Mouse (Mus musculus) cerebellum, postnatal 4 days (tissue): Measurements from ENCODE around the gene Smg6.
"Not testable (repeated sequence)": the region's sequence is repeated elsewhere in the genome, so short reads cannot be mapped to it uniquely, and the experiment has no call there.

Source experiments
- DNase-seq, 2 experiments: peaks; one replicate each; pipeline ENCODE4 v3.0.0; 2022; ENCODE audit warnings: low spot score in 2 of 2, mixed read lengths in 1 of 2

The Smg6 gene

DNA sequence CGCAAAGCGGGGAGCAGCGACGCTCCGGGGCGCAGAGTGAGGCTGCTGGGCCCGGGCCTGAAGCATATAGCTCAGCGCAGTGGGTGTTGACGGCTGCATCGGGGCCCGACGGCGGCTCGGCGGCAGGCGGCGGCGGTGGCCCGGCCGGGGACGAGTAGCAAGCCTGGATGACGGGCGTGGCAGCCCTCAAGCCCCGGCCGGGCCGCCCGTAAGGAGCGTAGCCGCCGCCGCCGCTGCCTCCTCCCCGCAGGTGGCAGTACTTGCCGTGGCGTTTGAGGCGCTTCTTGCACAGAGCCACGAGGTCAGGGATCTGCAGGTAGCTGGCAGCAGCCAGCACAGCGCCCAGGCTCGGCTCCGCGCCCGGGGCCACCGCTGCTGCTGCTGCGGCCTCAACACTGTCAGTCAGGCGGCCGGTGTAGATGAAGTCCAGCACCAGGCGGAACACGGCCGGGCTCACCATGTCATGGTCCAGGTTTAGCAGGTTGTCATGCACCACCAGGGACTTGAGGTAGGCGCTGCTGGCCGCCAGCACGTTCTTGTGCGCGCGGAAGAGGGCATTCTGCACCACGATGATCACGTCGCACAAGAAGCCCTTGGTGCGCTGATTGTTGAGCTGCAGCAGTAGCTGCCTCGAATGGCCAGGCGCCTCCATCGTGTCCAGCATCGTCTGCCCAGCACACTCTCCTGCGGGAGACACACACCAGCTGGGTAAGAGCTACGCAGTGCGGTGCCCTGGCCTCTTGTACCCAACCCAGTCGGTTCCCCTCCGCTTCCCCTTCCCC lies 241.4 kb downstream of the Smg6 start:
- DNase-seq: no peak

DNA sequence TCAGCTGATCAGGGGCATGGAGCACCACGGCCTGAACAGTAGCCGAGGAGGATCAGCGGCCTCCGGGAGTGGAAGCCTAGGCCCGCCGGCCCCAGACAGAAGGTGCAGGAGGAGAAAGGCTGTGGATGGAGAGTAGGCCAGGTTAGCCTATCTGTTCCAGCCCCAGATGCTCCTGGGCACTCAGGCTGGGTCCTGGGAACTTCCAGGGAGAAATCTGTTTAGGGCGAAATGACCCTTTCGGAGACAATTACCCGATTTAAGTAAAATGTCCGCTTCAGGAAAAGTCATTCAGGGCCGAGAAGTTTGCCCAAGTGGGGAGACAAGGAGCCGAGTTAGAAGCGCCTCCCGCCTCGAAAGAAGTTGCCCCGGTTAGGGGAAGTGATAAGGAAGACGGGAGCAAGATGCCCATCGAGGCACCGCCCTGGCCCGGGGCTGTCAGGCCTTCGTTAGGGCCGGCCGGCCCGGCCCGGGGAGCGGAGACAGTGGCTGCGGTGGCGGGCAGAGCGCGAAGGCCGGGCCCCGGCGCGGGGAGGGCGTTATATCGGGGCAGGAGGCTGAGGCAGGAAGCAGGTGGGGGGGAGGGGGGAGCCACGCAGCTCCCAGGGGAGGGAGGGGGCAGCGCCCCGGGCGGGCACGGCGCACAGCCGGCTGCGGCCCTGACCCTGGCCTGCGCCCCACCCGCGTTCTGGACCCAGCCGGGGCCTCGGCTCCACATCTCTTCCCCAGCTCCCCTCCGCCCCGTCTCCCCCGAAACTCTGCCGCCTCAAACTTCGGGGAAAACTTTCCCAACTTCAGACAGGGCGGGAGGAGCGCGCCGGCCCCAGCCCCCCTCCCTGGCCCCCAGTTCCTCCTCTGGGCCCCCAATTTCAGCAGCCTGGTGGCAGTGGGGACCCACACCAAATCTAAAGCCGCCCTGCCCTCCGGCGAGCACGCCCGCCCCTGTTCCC lies 242.3 kb downstream of the Smg6 start:
- no peak for DNase-seq

DNA sequence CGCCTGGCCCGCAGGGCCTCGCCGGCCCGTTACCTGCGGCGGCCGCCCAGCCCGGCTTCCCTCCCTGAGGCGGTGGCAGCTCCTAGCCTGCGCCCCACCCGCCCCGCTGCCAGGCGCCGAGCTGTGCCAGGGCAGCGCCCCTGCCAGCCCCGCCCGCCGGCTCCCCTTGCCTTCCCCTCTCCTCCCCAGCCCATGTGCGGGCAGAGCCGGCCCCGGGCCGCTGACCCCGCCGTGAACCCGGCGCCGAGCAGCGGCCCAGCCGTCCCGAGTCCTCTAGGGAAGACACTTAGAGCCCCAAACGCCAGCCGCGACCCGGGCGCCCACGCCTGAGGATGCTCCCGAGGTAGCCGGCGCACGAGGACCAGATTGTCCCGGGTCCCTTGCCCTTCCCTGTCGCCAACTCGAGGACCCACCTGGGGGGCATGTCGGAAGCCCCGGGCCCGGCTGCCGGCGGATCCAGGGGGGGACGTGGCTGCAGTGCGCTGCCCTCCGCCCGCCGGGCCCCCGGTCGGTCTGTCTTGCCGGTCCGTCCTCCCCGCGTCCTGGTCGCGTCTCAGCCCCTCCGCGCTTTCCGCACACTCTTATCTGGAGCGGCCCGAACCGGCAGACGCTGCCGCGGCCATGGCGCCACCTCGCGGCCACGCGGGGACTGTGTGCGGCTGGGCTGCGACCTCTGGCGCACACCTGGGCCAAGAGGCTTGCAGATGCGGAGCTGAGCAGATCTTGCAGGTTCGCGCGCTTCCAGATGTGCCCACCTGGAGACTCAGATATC lies 243.2 kb downstream of the Smg6 start:
- peak; percentile 75 to 84 for DNase-seq

- no peak for DNase-seq
Observed at GRCm38 (mm10) chr11:75169405-75170080, 243.9 kb downstream of the Smg6 start, which contains the start of gene Hic1. Hic1 (minus strand) TSS chr11:75169519.

DNA sequence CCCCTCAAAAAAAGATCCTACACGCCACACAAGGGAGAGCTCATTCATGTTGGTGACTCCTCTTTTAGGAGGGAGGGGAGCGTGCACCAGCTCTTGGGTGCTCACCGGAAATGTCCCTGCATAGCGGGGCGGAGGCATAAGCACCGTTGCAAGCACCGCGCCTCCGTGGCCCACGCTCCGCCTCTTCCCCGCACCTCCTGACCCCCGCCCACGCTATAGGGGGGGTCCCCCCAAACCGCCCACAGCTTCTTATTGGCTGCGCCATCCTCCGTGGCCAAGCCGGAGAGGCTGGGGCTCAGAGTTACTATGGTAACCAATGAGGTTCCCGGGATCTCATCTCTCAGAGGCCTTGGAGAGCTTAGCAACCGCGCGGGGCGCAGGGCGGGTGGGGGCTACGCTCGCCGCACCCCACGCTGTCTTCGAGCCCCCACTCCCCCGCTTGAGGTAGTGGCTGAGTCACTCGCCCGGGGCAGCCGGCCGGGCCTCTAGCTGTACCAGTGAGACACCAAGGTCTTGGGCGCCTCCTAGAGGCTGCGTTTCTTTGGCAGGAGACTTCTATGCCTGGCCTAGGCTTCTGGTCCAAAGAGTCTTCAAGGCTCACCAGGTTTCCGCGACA lies 244.6 kb downstream of the Smg6 start:
- DNase-seq: peak; percentile 66 to 91

GRCm38 (mm10) chr11:75171186-75171865 lies 245.7 kb downstream of the Smg6 start:
- no peak for DNase-seq

DNA sequence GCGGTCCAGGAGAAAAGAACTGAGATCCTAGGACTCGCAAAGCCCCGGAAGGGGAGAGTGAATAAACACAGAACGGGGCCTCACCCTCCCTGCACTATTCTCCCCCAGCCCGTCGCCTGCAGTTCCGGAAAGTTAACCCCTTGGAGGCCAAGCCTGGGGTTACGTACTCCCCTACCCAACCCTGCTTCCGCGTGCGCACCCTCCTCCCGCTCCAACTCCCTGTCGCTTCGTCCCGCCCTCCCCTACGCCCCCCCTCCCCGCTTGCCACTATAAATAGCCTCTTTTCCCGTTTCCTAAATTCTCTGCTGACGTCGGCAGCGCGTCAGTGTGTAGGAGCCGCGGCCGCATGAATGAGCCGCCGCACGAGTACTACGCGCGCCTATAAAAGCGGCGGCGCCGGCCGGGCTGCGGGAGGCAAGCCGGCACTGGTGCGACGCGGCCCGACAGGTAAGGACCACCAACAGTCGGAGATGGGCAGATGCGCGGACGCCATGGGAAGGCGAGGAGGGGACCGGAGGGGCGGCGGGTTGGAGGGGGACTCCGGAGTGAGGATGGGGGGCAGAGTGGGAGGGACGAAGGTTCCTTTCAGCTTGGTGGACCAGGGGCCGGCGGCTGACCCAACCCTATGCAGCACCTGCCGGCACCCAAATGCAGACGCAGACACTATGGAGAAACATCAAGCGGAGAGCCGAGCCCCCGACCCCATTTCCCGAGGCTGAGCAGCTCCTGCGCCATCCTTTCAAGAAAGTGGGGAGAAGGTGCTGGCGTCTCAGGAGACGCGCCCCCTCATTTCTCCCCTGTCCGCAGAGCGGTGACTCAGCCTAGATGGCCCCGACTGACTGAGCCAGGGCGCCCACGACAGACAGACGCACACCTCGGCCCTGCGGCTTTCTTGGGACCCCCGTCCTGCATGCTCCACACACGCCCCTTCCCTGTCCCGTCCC lies 246.8 kb downstream of the Smg6 start:
- DNase-seq: peak in 1 of 2 experiments; percentile 32

DNA sequence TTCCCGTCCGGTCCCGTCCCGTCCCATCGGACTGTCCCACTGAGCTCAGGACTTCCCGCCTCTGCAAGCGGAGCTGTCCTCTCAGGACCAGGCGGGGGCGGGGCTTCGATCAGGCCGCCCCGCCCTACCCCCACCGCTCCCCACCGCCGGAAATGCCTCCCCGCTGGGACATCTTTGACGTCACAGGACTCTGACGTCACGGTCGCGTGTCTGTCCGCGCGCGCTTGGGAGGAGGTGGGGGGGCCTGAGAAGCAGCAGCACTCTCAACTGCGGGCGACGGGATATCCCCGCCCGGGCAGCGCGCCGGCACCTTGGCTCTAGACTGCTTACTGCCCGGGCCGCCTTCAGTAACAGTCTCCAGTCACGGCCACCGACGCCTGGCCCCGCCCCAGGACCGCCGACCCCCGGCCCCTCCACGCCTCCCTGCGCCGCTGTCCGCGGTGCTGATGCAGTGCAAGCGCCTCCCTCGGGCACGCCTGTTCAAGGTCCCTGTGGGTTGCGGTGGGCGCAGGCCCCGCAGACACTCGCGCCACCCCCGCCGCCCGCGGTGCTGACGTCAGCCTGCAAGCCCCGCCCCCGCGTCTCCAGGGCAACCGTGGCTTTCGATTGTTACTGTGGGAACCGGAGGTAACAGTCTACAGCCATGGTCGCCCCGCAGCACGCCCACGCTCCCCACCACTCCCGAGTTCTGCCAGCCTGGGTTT lies 247.6 kb downstream of the Smg6 start:
- DNase-seq: peak; percentile 86 to 94

DNA sequence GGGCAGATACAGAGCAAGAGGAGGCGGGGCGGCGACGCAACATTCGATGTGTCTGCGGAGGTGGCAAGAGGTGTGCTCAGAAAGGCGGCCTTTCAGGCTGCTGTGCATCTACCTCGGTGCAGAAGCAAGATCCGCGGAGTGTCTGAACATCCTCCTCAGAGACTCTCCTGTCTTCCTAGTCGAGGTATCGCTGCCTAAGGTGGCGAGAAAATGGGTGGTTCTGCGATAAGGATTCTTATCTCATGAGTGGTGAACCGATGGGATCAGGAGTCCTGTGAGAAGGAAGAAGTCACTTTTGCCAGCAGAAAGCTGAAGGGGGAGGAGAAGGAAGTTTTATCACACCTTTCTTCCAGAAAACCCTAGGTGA lies 248.2 kb downstream of the Smg6 start:
- no peak for DNase-seq

DNA sequence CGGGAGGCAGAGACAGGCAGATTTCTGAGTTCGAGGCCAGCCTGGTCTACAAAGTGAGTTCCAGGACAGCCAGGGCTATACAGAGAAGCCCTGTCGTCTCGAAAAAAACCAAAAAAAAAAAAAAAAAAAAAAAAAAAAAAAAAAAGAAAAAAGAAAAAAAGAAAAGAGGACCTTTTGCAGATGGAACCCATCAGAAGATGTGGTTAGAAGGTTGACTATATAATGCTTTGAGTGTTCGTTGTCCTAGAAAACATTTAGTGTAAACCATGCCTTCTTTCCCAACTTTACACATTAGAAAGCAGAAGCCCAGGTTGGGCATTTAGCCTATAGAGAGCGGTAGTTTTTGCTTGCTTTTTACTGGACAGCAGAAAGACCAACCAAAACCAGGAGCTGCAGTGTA lies 249.0 kb downstream of the Smg6 start:
- DNase-seq: not testable (repeated sequence)

DNA sequence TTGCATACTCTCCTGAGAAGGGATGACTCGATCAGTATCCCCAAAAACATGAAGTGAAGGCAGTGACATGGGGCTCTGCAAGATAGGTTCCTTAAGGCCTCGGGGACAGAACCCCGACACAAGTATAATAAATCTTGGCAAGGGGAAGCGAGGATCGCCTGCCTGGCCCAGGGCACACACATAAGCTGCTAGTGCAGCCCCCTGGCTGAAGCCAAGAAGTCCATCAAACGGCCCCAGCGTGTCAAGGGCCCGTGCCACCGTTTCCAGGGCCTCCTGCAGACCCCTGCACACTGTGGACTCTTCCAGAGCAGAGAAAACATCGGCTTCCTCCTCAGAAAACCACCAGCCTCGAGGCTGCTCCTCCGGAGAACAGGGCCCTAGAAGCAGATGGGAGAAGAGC lies 252.4 kb downstream of the Smg6 start:
- DNase-seq: no peak

- peak; percentile 85 to 94 for DNase-seq
Observed at GRCm38 (mm10) chr11:75178672-75179208, 253.1 kb downstream of the Smg6 start, which contains the start of gene Ovca2. Ovca2 (minus strand) TSS chr11:75178835.

GRCm38 (mm10) chr11:75183917-75184570 lies 258.4 kb downstream of the Smg6 start:
- no peak for DNase-seq

DNA sequence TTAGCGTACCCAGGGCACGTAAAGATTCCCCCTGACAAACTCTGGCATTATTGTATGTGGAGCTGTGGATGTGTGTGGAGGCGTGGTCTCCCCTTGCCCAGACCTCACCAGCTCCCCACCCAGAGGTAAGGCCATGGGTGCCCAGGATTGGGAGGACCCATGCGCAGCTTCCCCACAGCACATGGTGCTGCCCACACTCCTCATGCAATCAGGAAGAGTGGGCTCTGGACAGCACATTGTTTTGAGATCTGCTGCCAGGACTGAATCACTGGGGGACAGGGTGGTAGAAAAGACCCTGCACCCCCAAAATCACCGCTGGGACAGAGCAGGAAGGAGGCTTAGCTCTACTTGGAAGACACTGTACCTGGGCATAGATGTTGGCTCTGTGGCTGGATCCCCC lies 258.9 kb downstream of the Smg6 start:
- DNase-seq: no peak

DNA sequence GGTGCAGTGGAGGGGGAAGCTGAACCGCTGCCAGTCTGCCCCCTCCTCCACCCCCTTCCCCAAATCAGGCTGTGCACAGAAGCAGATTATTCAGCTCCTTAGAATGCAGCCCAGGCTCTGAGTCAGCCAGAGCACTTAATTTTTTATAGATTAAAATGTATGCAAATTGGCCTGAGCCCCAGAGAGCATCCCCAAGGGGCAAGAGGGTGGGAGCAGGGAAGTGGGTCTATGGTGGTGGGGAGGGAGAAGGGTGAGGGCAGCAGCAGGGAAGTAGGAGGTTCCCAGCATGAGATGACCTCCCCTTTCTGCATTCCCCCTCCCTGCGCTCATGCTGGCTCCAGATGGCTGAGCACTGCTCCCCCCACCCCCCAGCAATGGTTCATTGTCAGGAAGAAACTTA lies 259.4 kb downstream of the Smg6 start:
- no peak for DNase-seq

DNA sequence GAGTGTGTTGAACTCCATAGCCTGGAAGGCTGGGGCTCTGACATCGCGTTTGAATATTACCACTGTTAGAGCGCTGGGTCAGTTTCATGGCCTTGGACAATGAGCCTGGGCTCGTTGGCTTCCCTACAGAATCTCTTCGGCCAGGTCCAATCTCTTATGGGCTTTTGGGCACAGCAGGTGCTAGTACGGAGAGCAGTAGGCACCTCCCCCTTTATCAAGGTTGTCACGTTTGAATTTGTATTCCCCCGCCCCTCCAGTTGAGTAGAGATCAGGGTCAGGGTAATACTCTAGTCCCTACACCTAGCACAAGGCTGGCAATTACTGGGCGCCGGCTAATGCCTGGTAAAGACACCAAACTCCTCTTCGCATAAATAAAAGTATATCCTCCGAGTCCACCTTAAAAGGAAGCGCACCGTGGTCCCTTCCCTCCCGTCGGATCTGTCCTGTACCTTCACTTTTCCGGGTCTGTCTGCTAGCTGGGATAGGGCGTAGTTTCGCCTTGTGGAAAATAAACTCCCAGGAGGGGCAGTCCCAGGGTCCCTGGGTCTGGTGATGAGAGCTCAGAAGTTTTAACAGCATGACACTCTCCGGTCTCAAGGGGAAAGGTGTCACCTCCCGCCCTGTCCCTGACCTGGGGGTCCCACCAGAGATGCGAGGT lies 264.2 kb downstream of the Smg6 start:
- no peak for DNase-seq

GRCm38 (mm10) chr11:75190371-75190724 lies 264.7 kb downstream of the Smg6 start:
- DNase-seq: peak; percentile 58 to 74
